Mouse (Mus musculus) CH12.LX (cell line): ENCODE results near the gene Pacs1. TPM values are rescaled to one million over a fixed set of nuclear protein-coding genes. Genes with fewer than 3 reads are reported as not detected.

ENCODE experiments used
- DNase-seq: peaks from one replicate; pipeline ENCODE4 v3.0.0-alpha.2; 2013; ENCODE audit errors: extremely low read depth
- H3K27ac ChIP-seq: 2 replicates; pipeline ENCODE4 v1.5.1; 2012; ENCODE audit warnings: low read depth, mild to moderate bottlenecking, control low read depth, moderate library complexity; ENCODE audit not compliant: insufficient read depth
- H3K27me3 ChIP-seq: replicated peaks from 2 replicates; pipeline ENCODE3; 2012; ENCODE audit warnings: inconsistent platforms
- H3K36me3 ChIP-seq, 2 experiments: replicated peaks in 1 of 2; 2 replicates each; pipeline versions ENCODE3 to v1.6.1; 2012; ENCODE audit warnings: inconsistent platforms in 1 of 2, low read length in 1 of 2, mild to moderate bottlenecking in 1 of 2, mixed read lengths in 1 of 2, moderate library complexity in 1 of 2; ENCODE audit not compliant: control insufficient read depth in 1 of 2, insufficient read depth in 1 of 2
- H3K4me1 ChIP-seq, 2 experiments: 2 replicates each; pipeline ENCODE4 v1.6.1; 2012; ENCODE audit warnings: inconsistent platforms in 1 of 2, moderate library complexity in 1 of 2; ENCODE audit not compliant: insufficient read depth in 2 of 2, control insufficient read depth in 1 of 2
- H3K4me2 ChIP-seq: 2 replicates; pipeline ENCODE4 v1.6.1; 2012; ENCODE audit warnings: low read depth, mild to moderate bottlenecking, control low read depth; ENCODE audit not compliant: poor library complexity, insufficient read depth, severe bottlenecking
- H3K4me3 ChIP-seq, 3 experiments: fragments of 150-350 bp in 1 of 3; sonication (generic) in 1 of 3; replicated peaks in 1 of 3; 2 replicates each; pipeline versions ENCODE3 to v1.5.1; 2011 to 2012; ENCODE audit warnings: low read depth in 2 of 3, low read length in 2 of 3, mild to moderate bottlenecking in 2 of 3, moderate library complexity in 2 of 3, control low read depth in 1 of 3, improper control_type of control experiment in 1 of 3, inconsistent platforms in 1 of 3, mixed read lengths in 1 of 3; ENCODE audit not compliant: poor library complexity in 1 of 3
- H3K79me2 ChIP-seq: replicated peaks from 2 replicates; pipeline ENCODE4 v1.6.1; 2012; ENCODE audit warnings: mild to moderate bottlenecking, moderate library complexity; ENCODE audit not compliant: control insufficient read depth, poor library complexity, insufficient read depth, severe bottlenecking; ENCODE audit errors: extremely low read depth
- H3K9ac ChIP-seq: 2 replicates; pipeline ENCODE4 v1.6.1; 2012; ENCODE audit warnings: low read depth, mild to moderate bottlenecking, control low read depth, moderate library complexity; ENCODE audit not compliant: insufficient read depth
- H3K9me3 ChIP-seq: replicated peaks from 2 replicates; pipeline ENCODE3; 2012; ENCODE audit warnings: low read length, inconsistent platforms, mixed read lengths
- CHD1 ChIP-seq: IDR thresholded peaks from 2 replicates; pipeline ENCODE4 v1.6.1; 2012; ENCODE audit warnings: low read depth, low read length, improper control_type of control experiment, inconsistent platforms
- CTCF ChIP-seq, 2 experiments: IDR thresholded peaks in 1 of 2; conservative IDR thresholded peaks in 1 of 2; 2 replicates each; pipeline ENCODE4 v1.5.1; 2011 to 2012; ENCODE audit warnings: low read depth in 2 of 2, low read length in 2 of 2, improper control_type of control experiment in 1 of 2, inconsistent platforms in 1 of 2, mild to moderate bottlenecking in 1 of 2, moderate library complexity in 1 of 2
- EP300 ChIP-seq: IDR thresholded peaks from 2 replicates; pipeline ENCODE4 v1.6.1; 2011; ENCODE audit warnings: low read length, improper control_type of control experiment
- ETS1 ChIP-seq: conservative IDR thresholded peaks from 2 replicates; pipeline ENCODE4 v1.6.1; 2012; ENCODE audit warnings: low read depth, mild to moderate bottlenecking, inconsistent platforms, low read length, improper control_type of control experiment, moderate library complexity
- GABPA ChIP-seq: IDR thresholded peaks from 2 replicates; pipeline ENCODE4 v1.6.1; 2012; ENCODE audit warnings: low read depth, low read length, improper control_type of control experiment, inconsistent platforms; ENCODE audit not compliant: insufficient replicate concordance
- HCFC1 ChIP-seq: IDR thresholded peaks from 2 replicates; pipeline ENCODE4 v1.6.1; 2012; ENCODE audit warnings: low read depth, mild to moderate bottlenecking, inconsistent platforms, low read length, improper control_type of control experiment
- IRF4 ChIP-seq: IDR thresholded peaks from 2 replicates; pipeline ENCODE4 v1.6.1; 2014; ENCODE audit warnings: low read depth, mild to moderate bottlenecking, inconsistent platforms, low read length, improper control_type of control experiment
- JUN ChIP-seq: IDR thresholded peaks from 2 replicates; pipeline ENCODE4 v1.6.1; 2011; ENCODE audit warnings: low read depth, mild to moderate bottlenecking, low read length, improper control_type of control experiment, moderate library complexity; ENCODE audit not compliant: insufficient read depth
- JUND ChIP-seq: conservative IDR thresholded peaks from 2 replicates; pipeline ENCODE4 v1.6.1; 2011; ENCODE audit warnings: low read depth, low read length, improper control_type of control experiment
- KAT2A ChIP-seq: IDR thresholded peaks from 2 replicates; pipeline ENCODE4 v1.6.1; 2012; ENCODE audit warnings: low read length, improper control_type of control experiment, inconsistent platforms; ENCODE audit not compliant: insufficient replicate concordance
- MAFK ChIP-seq: IDR thresholded peaks from 2 replicates; pipeline ENCODE4 v1.6.1; 2011; ENCODE audit warnings: low read length, improper control_type of control experiment; ENCODE audit not compliant: insufficient replicate concordance
- MAX ChIP-seq: IDR thresholded peaks from 2 replicates; pipeline ENCODE4 v1.6.1; 2011; ENCODE audit warnings: low read length, improper control_type of control experiment
- MEF2A ChIP-seq: IDR thresholded peaks from 2 replicates; pipeline ENCODE4 v1.6.1; 2014; ENCODE audit warnings: low read depth, mild to moderate bottlenecking, inconsistent platforms, low read length, improper control_type of control experiment, borderline replicate concordance
- MXI1 ChIP-seq: IDR thresholded peaks from 2 replicates; pipeline ENCODE4 v1.6.1; 2011; ENCODE audit warnings: mild to moderate bottlenecking, low read depth, low read length, improper control_type of control experiment
- MYC ChIP-seq: IDR thresholded peaks from 2 replicates; pipeline ENCODE4 v1.6.1; 2011; ENCODE audit warnings: low read depth, mild to moderate bottlenecking, improper control_type of control experiment, low read length
- NELFE ChIP-seq: IDR thresholded peaks from 2 replicates; pipeline ENCODE4 v1.6.1; 2011; ENCODE audit warnings: low read depth, low read length, improper control_type of control experiment
- NRF1 ChIP-seq: IDR thresholded peaks from 2 replicates; pipeline ENCODE4 v1.6.1; 2014; ENCODE audit warnings: low read depth, mild to moderate bottlenecking, inconsistent platforms, low read length, improper control_type of control experiment, moderate library complexity
- PAX5 ChIP-seq: IDR thresholded peaks from 2 replicates; pipeline ENCODE4 v1.6.1; 2012; ENCODE audit warnings: low read length, inconsistent platforms, mixed read lengths
- POLR2AphosphoS2 ChIP-seq: IDR thresholded peaks from 2 replicates; pipeline ENCODE4 v1.6.1; 2011; ENCODE audit warnings: low read depth, low read length, improper control_type of control experiment
- RCOR1 ChIP-seq: conservative IDR thresholded peaks from 2 replicates; pipeline ENCODE4 v1.6.1; 2012; ENCODE audit warnings: low read depth, mild to moderate bottlenecking, inconsistent platforms, low read length, improper control_type of control experiment
- SIN3A ChIP-seq: IDR thresholded peaks from 2 replicates; pipeline ENCODE4 v1.6.1; 2012; ENCODE audit warnings: low read length, improper control_type of control experiment, inconsistent platforms
- SMC3 ChIP-seq: IDR thresholded peaks from 2 replicates; pipeline ENCODE4 v1.6.1; 2011; ENCODE audit warnings: low read depth, low read length, improper control_type of control experiment
- TBP ChIP-seq: conservative IDR thresholded peaks from 2 replicates; pipeline ENCODE4 v1.6.1; 2011; ENCODE audit warnings: low read depth, low read length, improper control_type of control experiment
- TCF12 ChIP-seq: IDR thresholded peaks from 2 replicates; pipeline ENCODE4 v1.6.1; 2014; ENCODE audit warnings: low read depth, mild to moderate bottlenecking, inconsistent platforms, low read length, improper control_type of control experiment
- UBTF ChIP-seq: IDR thresholded peaks from 2 replicates; pipeline ENCODE4 v1.6.1; 2012; ENCODE audit warnings: low read depth, mild to moderate bottlenecking, inconsistent platforms, low read length, improper control_type of control experiment, moderate library complexity
- USF1 ChIP-seq: IDR thresholded peaks from 2 replicates; pipeline ENCODE4 v1.6.1; 2014; ENCODE audit warnings: low read depth, mild to moderate bottlenecking, inconsistent platforms, low read length, improper control_type of control experiment
- USF2 ChIP-seq: conservative IDR thresholded peaks from 2 replicates; pipeline ENCODE4 v1.6.1; 2011; ENCODE audit warnings: low read depth, low read length, improper control_type of control experiment
- ZKSCAN1 ChIP-seq: IDR thresholded peaks from 2 replicates; pipeline ENCODE4 v1.6.1; 2012; ENCODE audit warnings: low read depth, inconsistent platforms, low read length, improper control_type of control experiment, borderline replicate concordance
- ZMIZ1 ChIP-seq: IDR thresholded peaks from 2 replicates; pipeline ENCODE4 v1.6.1; 2012; ENCODE audit warnings: low read depth, mild to moderate bottlenecking, inconsistent platforms, low read length, improper control_type of control experiment
- ZNF384 ChIP-seq: IDR thresholded peaks from 2 replicates; pipeline ENCODE4 v1.6.1; 2012; ENCODE audit warnings: low read depth, low read length, improper control_type of control experiment, inconsistent platforms
- dilution Hi-C: fragments of 300-500 bp; cut with MboI; formaldehyde crosslinking; loops from 2 replicates; pipeline ENCODE4 v1.14.3; 2020; ENCODE audit warnings: low sequenced_read_pairs; ENCODE audit not compliant: extremely low pct_unique_long_range_greater_than_20kb, extremely low pct_ligation_motif_present
- in situ Hi-C: fragments of 300-500 bp; cut with MboI; formaldehyde crosslinking; loops from 3 replicates; pipeline ENCODE4 v1.14.3; 2019; ENCODE audit warnings: low sequenced_read_pairs, low pct_ligation_motif_present, low pct_unique_long_range_greater_than_20kb, mixed read lengths
- polyA plus RNA-seq: library from polyadenylated mRNA; unstranded; fragments of >175 nt; gene quantifications from 2 replicates; pipeline ENCODE4 v1.2.1, GENCODE M21; 2012; ENCODE audit warnings: low read depth; ENCODE audit not compliant: insufficient read length
- total RNA-seq, 2 experiments: library from RNA; depleted of rRNA; stranded (reverse); fragments of 300-350 nt in 1 of 2; fragments of >200 nt in 1 of 2; gene quantifications; 2 replicates each; pipeline ENCODE4 v1.2.3; 2012 to 2014

The Pacs1 gene
- total and polyA plus RNA-seq, 3 experiments: 2.4 to 14.4 (median 10.1) TPM

DNA sequence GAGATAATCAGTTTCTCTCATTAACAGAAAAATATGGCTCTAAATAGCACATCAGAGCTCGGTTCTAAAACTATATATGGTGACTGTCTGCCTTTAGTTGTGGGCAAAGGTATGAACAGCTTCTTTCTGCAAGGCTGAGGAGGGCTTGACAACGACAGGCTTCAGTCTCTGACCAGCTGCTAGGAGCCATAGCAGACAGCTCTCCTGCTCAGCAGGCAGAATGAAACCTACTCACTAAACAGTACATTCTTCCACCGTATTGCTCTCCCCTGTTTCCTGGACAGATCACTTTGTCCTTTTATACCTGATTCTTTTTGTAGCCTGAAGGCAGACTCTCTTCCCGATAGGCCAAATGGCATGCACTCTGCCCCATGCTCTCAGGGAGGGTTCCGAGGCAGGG lies 121.2 kb downstream of the Pacs1 start:
- peaks cover 27 to 39% of the 10 kb centered on the region in 2 experiments for H3K36me3 ChIP-seq
- DNase-seq: no peak
- in situ Hi-C loops: no loop called here
- dilution Hi-C loops: no loop called here
- H3K79me2 ChIP-seq: no peaks in the 10 kb centered on the region
- no peaks in the 10 kb centered on the region for H3K9me3 ChIP-seq
- H3K9ac ChIP-seq: no peak overlapping the region
- TF ChIP-seq USF1: no peak
- no peak for TF ChIP-seq HCFC1
- no peak for TF ChIP-seq POLR2AphosphoS2
- no peak for TF ChIP-seq CHD1
- TF ChIP-seq MAFK: no peak
- TF ChIP-seq MXI1: no peak
- TF ChIP-seq GABPA: no peak
- TF ChIP-seq RCOR1: no peak
- TF ChIP-seq TCF12: no peak
- TF ChIP-seq MYC: no peak
- no peak for TF ChIP-seq ZKSCAN1
- TF ChIP-seq USF2: no peak
- no peak for TF ChIP-seq PAX5
- no peak for TF ChIP-seq SIN3A
- TF ChIP-seq ETS1: no peak
- no peak for TF ChIP-seq EP300
- no peak for TF ChIP-seq MEF2A
- TF ChIP-seq KAT2A: no peak
- no peak for TF ChIP-seq TBP
- TF ChIP-seq ZMIZ1: no peak
- peaks cover 4 to 13% of the 10 kb centered on the region in 2 experiments; a peak in 3 of 4 replicates for H3K4me1 ChIP-seq
- H3K4me3 ChIP-seq: no peak overlapping the region
- no peak overlapping the region for H3K27ac ChIP-seq
- H3K27me3 ChIP-seq: no peaks in the 10 kb centered on the region
- no peak overlapping the region for H3K4me2 ChIP-seq

DNA sequence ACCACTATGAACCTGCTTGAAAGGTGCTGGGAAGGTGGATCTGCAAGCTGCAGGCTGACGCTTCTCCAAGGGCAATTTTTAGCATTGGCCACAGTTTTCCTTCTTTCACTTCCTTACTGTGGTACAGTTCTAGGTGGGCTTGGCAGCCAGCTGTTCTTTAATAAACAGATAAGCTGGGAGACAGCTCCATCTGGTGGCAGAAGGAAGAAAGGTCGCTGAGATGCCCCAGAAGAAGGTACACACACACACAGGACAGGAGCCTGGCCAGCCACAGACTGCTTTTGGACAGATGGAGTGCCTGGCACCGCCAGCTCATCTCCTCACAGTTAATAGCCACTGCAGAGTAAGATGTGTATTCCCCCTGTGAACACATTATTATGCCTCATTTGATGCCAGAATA lies 121.6 kb downstream of the Pacs1 start:
- Histone ChIP-seq H3K9me3 (no peaks in the 10 kb centered on the region), H3K4me3 (no peak overlapping the region), H3K9ac (no peak overlapping the region), H3K27ac (no peak overlapping the region), H3K4me1 (peaks cover 4 to 9% of the 10 kb centered on the region in 2 experiments; a peak in 3 of 4 replicates), H3K36me3 (peaks cover 30 to 42% of the 10 kb centered on the region in 2 experiments), H3K79me2 (no peaks in the 10 kb centered on the region), H3K27me3 (no peaks in the 10 kb centered on the region), H3K4me2 (no peak overlapping the region)
- dilution Hi-C loops: no loop called here
- in situ Hi-C loops: no loop called here
- DNase-seq: peak; percentile 66
- TF ChIP-seq TBP (no peak), CTCF (conservative IDR thresholded peaks at IDR 0.05 in 1 of 2, IDR thresholded peaks at IDR 0.05 in 1 of 2; ENCODE audit: low read depth in 2 of 2, low read length in 2 of 2) (peak; percentile 65 to 86), SIN3A (peak; percentile 91), ZKSCAN1 (no peak), JUN (no peak), NELFE (peak; percentile 47; the same call in 1 of the 2 replicates), PAX5 (no peak), USF1 (no peak), USF2 (no peak), EP300 (peak; percentile 58), GABPA (no peak), JUND (0 out of 2 replicates have a peak, but pooled peaks have one; percentile 18), MAX (peak; percentile 29; the same call in 1 of the 2 replicates), RCOR1 (no peak), MYC (no peak), TCF12 (peak; percentile 39; the same call in 1 of the 2 replicates), POLR2AphosphoS2 (no peak), CHD1 (no peak), IRF4 (peak; percentile 73), SMC3 (peak; percentile 64), ZNF384 (no peak), HCFC1 (0 out of 2 replicates have a peak, but pooled peaks have one; percentile 15), UBTF (no peak), NRF1 (no peak), MAFK (no peak)
